Mouse (Mus musculus) spleen, adult 12 weeks (tissue): ENCODE results near the gene Cyb5d1.

Experiments used
- DNase-seq: peaks from one replicate; pipeline ENCODE4 v3.0.0; 2022; ENCODE audit warnings: low spot score

The Cyb5d1 gene

DNA sequence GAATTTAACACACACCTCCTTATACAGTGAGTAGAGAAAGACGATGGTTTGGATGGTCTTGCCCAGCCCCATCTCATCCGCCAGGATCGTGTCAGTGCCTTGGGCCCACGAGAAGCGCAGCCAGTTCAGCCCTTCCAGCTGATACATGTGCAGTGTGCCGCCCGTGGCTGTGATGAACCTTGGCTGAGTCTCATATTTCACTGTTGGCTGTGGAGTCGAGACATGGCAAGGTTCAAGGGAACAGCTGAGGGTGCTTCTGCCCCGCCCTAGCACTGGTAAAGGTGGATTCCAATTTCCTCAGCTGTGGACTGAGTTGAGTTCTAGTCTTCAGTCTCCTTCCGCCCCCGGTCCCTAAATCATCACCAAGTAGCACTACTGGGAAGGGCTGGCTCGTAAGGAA, 37.7 kb downstream of the Cyb5d1 start:
- DNase-seq = no peak

- no peak for DNase-seq
Measured at GRCm38 (mm10) chr11:69356544-69356943, 38.9 kb downstream of the Cyb5d1 start.

- DNase-seq = no peak
Measured at GRCm38 (mm10) chr11:69346441-69346840, 49.0 kb downstream of the Cyb5d1 start.
